Mouse (Mus musculus): ENCODE results near the gene Psma4.

GRCm38 (mm10) chr9:54944467-54944866 is 6.1 kb upstream of the Psma4 start:
- TF ChIP-seq CTCF (IDR thresholded peaks at IDR 0.05; ENCODE audit: extremely low read depth, insufficient read depth, low read length) (no peak), POLR2A (IDR thresholded peaks at IDR 0.05; ENCODE audit: extremely low read depth, insufficient read depth, low read length) (no peak)

All from cortical plate, adult 2 months (tissue).